Mouse (Mus musculus) embryonic facial prominence, embryonic 12.5 days (tissue): ENCODE data around the gene Cygb. TPM values are rescaled to one million over a fixed set of nuclear protein-coding genes. Genes with fewer than 3 reads are reported as not detected.

Experiments
- ATAC-seq: fragments of 200-750 bp; cut with Nextera tagmentation; 2 replicates; pipeline ENCODE4 v1.8.0; 2017; ENCODE audit not compliant: insufficient number of reproducible peaks, insufficient read depth, low FRiP score, low TSS enrichment
- H3K27ac ChIP-seq: fragments of 300-500 bp; sonication (generic); 2 replicates; pipeline ENCODE4 v1.5.1; 2016; ENCODE audit warnings: mild to moderate bottlenecking
- H3K27me3 ChIP-seq: fragments of 300-500 bp; sonication (generic); 2 replicates; pipeline ENCODE4 v1.6.1; 2016; ENCODE audit warnings: mild to moderate bottlenecking, moderate library complexity
- H3K36me3 ChIP-seq: fragments of 300-500 bp; sonication (generic); 2 replicates; pipeline ENCODE4 v1.6.1; 2016; ENCODE audit warnings: mild to moderate bottlenecking
- H3K4me1 ChIP-seq: fragments of 300-500 bp; sonication (generic); 2 replicates; pipeline ENCODE4 v1.6.1; 2016
- H3K4me2 ChIP-seq: fragments of 300-500 bp; sonication (generic); replicated peaks from 2 replicates; pipeline ENCODE4 v1.6.1; 2016; ENCODE audit warnings: mild to moderate bottlenecking, moderate library complexity
- H3K4me3 ChIP-seq: fragments of 300-500 bp; sonication (generic); 2 replicates; pipeline ENCODE4 v1.5.1; 2016; ENCODE audit warnings: mild to moderate bottlenecking
- H3K9ac ChIP-seq: fragments of 300-500 bp; sonication (generic); 2 replicates; pipeline ENCODE4 v1.6.1; 2016; ENCODE audit warnings: mild to moderate bottlenecking, moderate library complexity
- H3K9me3 ChIP-seq: fragments of 300-500 bp; sonication (generic); 2 replicates; pipeline ENCODE4 v1.6.1; 2016; ENCODE audit warnings: mild to moderate bottlenecking, moderate library complexity
- WGBS: fragments of 180-500 bp; shearing (Covaris S2); methylation state at CpG from one replicate; pipeline ENCODE4 v1.1.7; 2016; 5-methylcytosine and 5-hydroxymethylcytosine counted together
- polyA plus RNA-seq: library from polyadenylated mRNA; unstranded; fragments of >200 nt; fragmentation: Nextera tagmentation; extraction: Ambion mirVana; gene quantifications from 2 replicates; pipeline ENCODE4 v1.2.1, GENCODE M21; 2016

Gene Cygb
- polyA plus RNA-seq, 1 experiment from 2014 or later: 7.1 TPM

GRCm38 (mm10) chr11:116601166-116601565 is 52.9 kb downstream of the Cygb start:
- 90% methylated on average over 8 of the region's 8 CpGs for WGBS
- no peak overlapping the region for H3K4me2 ChIP-seq
- H3K27ac ChIP-seq: no peak overlapping the region

GRCm38 (mm10) chr11:116599230-116599629 is 54.9 kb downstream of the Cygb start:
- no peak overlapping the region for H3K4me2 ChIP-seq
- no peak overlapping the region for H3K4me3 ChIP-seq
- WGBS: 92% methylated on average over 15 of the region's 15 CpGs
- H3K27me3 ChIP-seq: no peaks in the 10 kb centered on the region
- no peak overlapping the region for H3K27ac ChIP-seq
- no peak overlapping the region for H3K9ac ChIP-seq
- ATAC-seq: no peak
- no peaks in the 10 kb centered on the region for H3K9me3 ChIP-seq
- 0 out of 2 replicates have a peak, but pooled peaks cover 6% of the 10 kb centered on the region for H3K36me3 ChIP-seq
- H3K4me1 ChIP-seq: no peaks in the 10 kb centered on the region

More at GRCm38 (mm10) chr11:116601166-116601565, 52.9 kb downstream of the Cygb start:
- H3K36me3 ChIP-seq: 0 out of 2 replicates have a peak, but pooled peaks cover 10% of the 10 kb centered on the region
- H3K9me3 ChIP-seq: no peaks in the 10 kb centered on the region
- no peaks in the 10 kb centered on the region for H3K4me1 ChIP-seq
- H3K9ac ChIP-seq: no peak overlapping the region
- no peaks in the 10 kb centered on the region for H3K27me3 ChIP-seq
- no peak overlapping the region for H3K4me3 ChIP-seq
- ATAC-seq: no peak

GRCm38 (mm10) chr11:116598193-116598592 is 55.9 kb downstream of the Cygb start:
- Histone ChIP-seq H3K9me3 (no peaks in the 10 kb centered on the region), H3K4me2 (no peak overlapping the region), H3K4me3 (no peak overlapping the region), H3K27me3 (no peaks in the 10 kb centered on the region), H3K9ac (no peak overlapping the region), H3K4me1 (no peaks in the 10 kb centered on the region), H3K36me3 (0 out of 2 replicates have a peak, but pooled peaks cover 6% of the 10 kb centered on the region), H3K27ac (no peak overlapping the region)
- WGBS: 88% methylated on average over 8 of the region's 8 CpGs
- ATAC-seq: no peak

GRCm38 (mm10) chr11:116596766-116597165 is 57.3 kb downstream of the Cygb start:
- H3K4me1 ChIP-seq: peaks cover 8% of the 10 kb centered on the region; the same call in 1 of the 2 replicates
- WGBS: 84% methylated on average over 19 of the region's 19 CpGs
- no peaks in the 10 kb centered on the region for H3K27me3 ChIP-seq
- H3K9ac ChIP-seq: no peak overlapping the region
- no peak overlapping the region for H3K4me2 ChIP-seq
- ATAC-seq: no peak
- H3K9me3 ChIP-seq: no peaks in the 10 kb centered on the region
- H3K36me3 ChIP-seq: 0 out of 2 replicates have a peak, but pooled peaks cover 6% of the 10 kb centered on the region
- H3K27ac ChIP-seq: no peak overlapping the region
- H3K4me3 ChIP-seq: no peak overlapping the region

Other genes starting within 250 kb of the Cygb start
- 27.4 and 33.3 TPM in 2 replicates for gene Rnf157, start 241.3 kb downstream of the Cygb start, polyA plus RNA-seq
- 32.3 and 44.1 TPM in 2 replicates for gene Ubald2, start 220.2 kb downstream of the Cygb start, polyA plus RNA-seq
- 0.14 and 0.39 TPM in 2 replicates for gene Qrich2, start 188.1 kb downstream of the Cygb start, polyA plus RNA-seq
- gene Prpsap1, start 160.1 kb downstream of the Cygb start, polyA plus RNA-seq: 197 and 211 TPM in 2 replicates
- gene Sphk1, start 123.4 kb downstream of the Cygb start, polyA plus RNA-seq: 6.9 and 8.3 TPM in 2 replicates
- 19.9 and 26.4 TPM in 2 replicates for gene Ube2o, start 72.9 kb downstream of the Cygb start, polyA plus RNA-seq
- not detected in 2 replicates for gene Aanat, start 67.9 kb downstream of the Cygb start, polyA plus RNA-seq
- gene Rhbdf2, start 27.3 kb downstream of the Cygb start, polyA plus RNA-seq: 4.5 and 4.7 TPM in 2 replicates
- 0.59 and 0.86 TPM in 2 replicates for gene Prcd, start 779 bp downstream of the Cygb start, polyA plus RNA-seq
- not detected in 2 replicates for gene St6galnac1, start 121.2 kb upstream of the Cygb start, polyA plus RNA-seq
- gene Mxra7, start 173.7 kb upstream of the Cygb start, polyA plus RNA-seq: 31.7 and 34.1 TPM in 2 replicates
- gene Mettl23, start 189.0 kb upstream of the Cygb start, polyA plus RNA-seq: 63.7 and 71.2 TPM in 2 replicates
- gene Jmjd6, start 189.1 kb upstream of the Cygb start, polyA plus RNA-seq: 79.2 and 80.5 TPM in 2 replicates
- 47.8 and 51.2 TPM in 2 replicates for gene Mfsd11, start 198.1 kb upstream of the Cygb start, polyA plus RNA-seq
- 915 and 968 TPM in 2 replicates for gene Srsf2, start 198.8 kb upstream of the Cygb start, polyA plus RNA-seq